Mouse (Mus musculus): ENCODE measurements around the gene Tmc3. TPM values are rescaled to one million over a fixed set of nuclear protein-coding genes. Genes with fewer than 3 reads are reported as not detected.

The Tmc3 gene
- polyA plus RNA-seq, 1 experiment = not detected

GRCm38 (mm10) chr7:83659159-83660065 lies 74.7 kb downstream of the Tmc3 start:
- no peaks in the 10 kb centered on the region for H3K79me2 ChIP-seq (ENCODE audit: control insufficient read depth, insufficient read depth)
- H3K27me3 ChIP-seq (ENCODE audit: control insufficient read depth, insufficient read depth, insufficient read length) = peaks cover under 1% of the 10 kb centered on the region
- no peak for TF ChIP-seq USF1 (IDR thresholded peaks at IDR 0.05; ENCODE audit: low read depth)
- no peak for TF ChIP-seq CEBPB (IDR thresholded peaks at IDR 0.05; ENCODE audit: low read depth)
- TF ChIP-seq FOSL1 (IDR thresholded peaks at IDR 0.05; ENCODE audit: insufficient read depth, low read length, poor library complexity, severe bottlenecking) = no peak
- TF ChIP-seq MYOD1 (IDR thresholded peaks at IDR 0.05; ENCODE audit: control insufficient read depth, insufficient read length, low read depth) = no peak
- no peak for TF ChIP-seq CTCF (IDR thresholded peaks at IDR 0.05; ENCODE audit: control insufficient read depth, insufficient read depth, insufficient read length)
- TF ChIP-seq MAX (IDR thresholded peaks at IDR 0.05) = no peak
- no peak for TF ChIP-seq MYOG (IDR thresholded peaks at IDR 0.05; ENCODE audit: control insufficient read depth, extremely low read depth, insufficient read length)
- H3K79me3 ChIP-seq (ENCODE audit: low read depth) = no peaks in the 10 kb centered on the region
- no peak overlapping the region for H3K4me3 ChIP-seq (ENCODE audit: insufficient read depth, poor library complexity, severe bottlenecking)
- H3ac ChIP-seq (ENCODE audit: control insufficient read depth, insufficient read length, low read depth) = no peak overlapping the region
- no peaks in the 10 kb centered on the region for H3K36me3 ChIP-seq (ENCODE audit: control insufficient read depth, insufficient read depth)

GRCm38 (mm10) chr7:83660273-83660691 lies 75.6 kb downstream of the Tmc3 start:
- Histone ChIP-seq H3K36me3 (ENCODE audit: control insufficient read depth, insufficient read depth) (no peaks in the 10 kb centered on the region), H3K79me2 (ENCODE audit: control insufficient read depth, insufficient read depth) (no peaks in the 10 kb centered on the region), H3K79me3 (ENCODE audit: low read depth) (no peaks in the 10 kb centered on the region), H3K27me3 (ENCODE audit: control insufficient read depth, insufficient read depth, insufficient read length) (no peaks in the 10 kb centered on the region), H3ac (ENCODE audit: control insufficient read depth, insufficient read length, low read depth) (no peak overlapping the region), H3K4me3 (ENCODE audit: insufficient read depth, poor library complexity, severe bottlenecking) (no peak overlapping the region)
- no peak for TF ChIP-seq MYOD1 (IDR thresholded peaks at IDR 0.05; ENCODE audit: control insufficient read depth, insufficient read length, low read depth)
- TF ChIP-seq CEBPB (IDR thresholded peaks at IDR 0.05; ENCODE audit: low read depth) = no peak
- TF ChIP-seq USF1 (IDR thresholded peaks at IDR 0.05; ENCODE audit: low read depth) = no peak
- no peak for TF ChIP-seq MAX (IDR thresholded peaks at IDR 0.05)
- TF ChIP-seq CTCF (IDR thresholded peaks at IDR 0.05; ENCODE audit: control insufficient read depth, insufficient read depth, insufficient read length) = no peak
- no peak for TF ChIP-seq FOSL1 (IDR thresholded peaks at IDR 0.05; ENCODE audit: insufficient read depth, low read length, poor library complexity, severe bottlenecking)
- no peak for TF ChIP-seq MYOG (IDR thresholded peaks at IDR 0.05; ENCODE audit: control insufficient read depth, extremely low read depth, insufficient read length)

GRCm38 (mm10) chr7:83661031-83661430 lies 76.3 kb downstream of the Tmc3 start:
- no peak for TF ChIP-seq MYOG (IDR thresholded peaks at IDR 0.05; ENCODE audit: control insufficient read depth, extremely low read depth, insufficient read length)
- TF ChIP-seq MYOD1 (IDR thresholded peaks at IDR 0.05; ENCODE audit: control insufficient read depth, insufficient read length, low read depth) = no peak
- no peak for TF ChIP-seq CEBPB (IDR thresholded peaks at IDR 0.05; ENCODE audit: low read depth)
- TF ChIP-seq CTCF (IDR thresholded peaks at IDR 0.05; ENCODE audit: control insufficient read depth, insufficient read depth, insufficient read length) = no peak
- Histone ChIP-seq H3ac (ENCODE audit: control insufficient read depth, insufficient read length, low read depth) (no peak overlapping the region), H3K4me3 (ENCODE audit: insufficient read depth, poor library complexity, severe bottlenecking) (no peak overlapping the region), H3K36me3 (ENCODE audit: control insufficient read depth, insufficient read depth) (no peaks in the 10 kb centered on the region), H3K79me3 (ENCODE audit: low read depth) (no peaks in the 10 kb centered on the region), H3K27me3 (ENCODE audit: control insufficient read depth, insufficient read depth, insufficient read length) (no peaks in the 10 kb centered on the region), H3K79me2 (ENCODE audit: control insufficient read depth, insufficient read depth) (no peaks in the 10 kb centered on the region)

GRCm38 (mm10) chr7:83661763-83662162 lies 77.0 kb downstream of the Tmc3 start:
- TF ChIP-seq MYOG (IDR thresholded peaks at IDR 0.05; ENCODE audit: control insufficient read depth, extremely low read depth, insufficient read length) (no peak), FOSL1 (IDR thresholded peaks at IDR 0.05; ENCODE audit: insufficient read depth, low read length, poor library complexity, severe bottlenecking) (no peak), USF1 (IDR thresholded peaks at IDR 0.05; ENCODE audit: low read depth) (no peak), MYOD1 (IDR thresholded peaks at IDR 0.05; ENCODE audit: control insufficient read depth, insufficient read length, low read depth) (no peak), CTCF (IDR thresholded peaks at IDR 0.05; ENCODE audit: control insufficient read depth, insufficient read depth, insufficient read length) (no peak), CEBPB (IDR thresholded peaks at IDR 0.05; ENCODE audit: low read depth) (no peak), MAX (IDR thresholded peaks at IDR 0.05) (no peak)
- no peaks in the 10 kb centered on the region for H3K79me3 ChIP-seq (ENCODE audit: low read depth)
- H3K4me3 ChIP-seq (ENCODE audit: insufficient read depth, poor library complexity, severe bottlenecking) = no peak overlapping the region
- H3K36me3 ChIP-seq (ENCODE audit: control insufficient read depth, insufficient read depth) = no peaks in the 10 kb centered on the region
- H3ac ChIP-seq (ENCODE audit: control insufficient read depth, insufficient read length, low read depth) = no peak overlapping the region
- H3K27me3 ChIP-seq (ENCODE audit: control insufficient read depth, insufficient read depth, insufficient read length) = peaks cover 3% of the 10 kb centered on the region
- no peaks in the 10 kb centered on the region for H3K79me2 ChIP-seq (ENCODE audit: control insufficient read depth, insufficient read depth)

- H3K4me3 ChIP-seq (ENCODE audit: insufficient read depth, poor library complexity, severe bottlenecking) = no peak overlapping the region
- H3K79me2 ChIP-seq (ENCODE audit: control insufficient read depth, insufficient read depth) = no peaks in the 10 kb centered on the region
- H3ac ChIP-seq (ENCODE audit: control insufficient read depth, insufficient read length, low read depth) = no peak overlapping the region
- TF ChIP-seq MYOD1 (IDR thresholded peaks at IDR 0.05; ENCODE audit: control insufficient read depth, insufficient read length, low read depth) (no peak), CTCF (IDR thresholded peaks at IDR 0.05; ENCODE audit: control insufficient read depth, insufficient read depth, insufficient read length) (no peak), MAX (IDR thresholded peaks at IDR 0.05) (no peak), USF1 (IDR thresholded peaks at IDR 0.05; ENCODE audit: low read depth) (no peak), FOSL1 (IDR thresholded peaks at IDR 0.05; ENCODE audit: insufficient read depth, low read length, poor library complexity, severe bottlenecking) (no peak), CEBPB (IDR thresholded peaks at IDR 0.05; ENCODE audit: low read depth) (no peak), MYOG (IDR thresholded peaks at IDR 0.05; ENCODE audit: control insufficient read depth, extremely low read depth, insufficient read length) (no peak)
- H3K79me3 ChIP-seq (ENCODE audit: low read depth) = no peaks in the 10 kb centered on the region
- no peaks in the 10 kb centered on the region for H3K36me3 ChIP-seq (ENCODE audit: control insufficient read depth, insufficient read depth)
- H3K27me3 ChIP-seq (ENCODE audit: control insufficient read depth, insufficient read depth, insufficient read length) = peaks cover 7% of the 10 kb centered on the region
These were observed 78.1 kb downstream of the Tmc3 start for GRCm38 (mm10) chr7:83662711-83663375.

All from C2C12 (cell line).